Mouse (Mus musculus) cerebellum, adult 11 months (tissue): ENCODE data around the gene Eya2.

ENCODE experiments used
- DNase-seq: peaks from one replicate; pipeline ENCODE4 v3.0.0; 2022

Gene Eya2

GRCm38 (mm10) chr2:165653001-165653921, 58.4 kb downstream of the Eya2 start:
- DNase-seq = no peak

- no peak for DNase-seq
Observed at GRCm38 (mm10) chr2:165654151-165654550, 59.3 kb downstream of the Eya2 start.

- DNase-seq = no peak
Observed at GRCm38 (mm10) chr2:165654696-165655491, 60.1 kb downstream of the Eya2 start.

DNA sequence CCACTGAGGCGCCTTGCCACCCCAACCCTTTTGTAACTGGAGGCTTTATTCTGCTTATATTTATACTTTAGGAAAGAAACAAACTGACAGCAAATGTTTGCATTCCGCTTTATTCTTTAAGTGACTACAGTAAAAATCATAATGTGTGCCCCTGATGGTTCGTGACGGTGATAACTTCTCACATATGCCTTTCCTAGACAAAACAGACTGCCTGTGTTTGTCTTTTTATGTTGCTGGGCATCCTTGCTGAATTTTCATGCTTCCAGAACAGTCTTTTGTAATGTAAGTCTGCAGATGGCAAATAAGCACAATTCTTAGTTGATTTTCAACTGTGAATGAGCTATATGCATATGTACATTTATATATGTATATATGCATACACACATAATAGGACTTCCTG, 61.7 kb downstream of the Eya2 start:
- no peak for DNase-seq

DNA sequence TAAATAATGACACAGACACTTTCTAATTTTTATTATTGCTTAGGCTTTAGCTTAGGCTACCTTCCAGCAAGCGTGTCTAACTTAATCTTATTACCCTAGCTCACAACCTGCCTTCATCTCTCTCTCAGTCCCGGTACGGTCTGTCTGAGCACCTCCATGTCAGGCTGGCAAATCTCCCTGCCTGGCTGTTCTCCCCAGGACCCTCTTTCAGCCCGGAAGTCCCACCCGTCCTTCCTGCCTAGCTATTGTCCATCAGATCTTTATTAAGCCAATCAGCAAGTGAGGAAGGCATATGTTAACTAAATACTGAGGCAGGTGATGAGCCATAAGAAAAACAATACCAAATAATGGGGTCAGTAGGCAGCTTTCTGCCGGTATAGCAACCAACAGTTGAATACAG, 62.1 kb downstream of the Eya2 start:
- no peak for DNase-seq

DNA sequence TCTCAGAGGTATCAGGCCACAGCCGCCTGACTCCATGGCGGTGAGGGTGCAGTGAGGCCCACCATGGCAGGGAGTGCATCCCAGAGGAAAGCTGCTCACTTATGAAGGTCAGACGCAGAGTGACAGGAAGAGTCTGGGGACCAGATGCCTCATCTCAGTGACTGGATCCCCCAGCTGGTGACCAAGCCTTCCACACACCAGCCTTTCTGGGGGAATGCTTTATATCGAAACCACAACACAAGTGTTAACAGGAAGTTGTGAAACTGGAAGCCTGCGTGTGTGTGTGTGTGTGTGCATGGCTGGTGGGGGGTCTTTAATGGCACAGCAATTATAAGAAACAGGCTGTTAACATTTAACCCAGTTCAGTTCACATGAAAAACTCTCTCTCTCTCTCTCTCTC, 64.7 kb downstream of the Eya2 start:
- no peak for DNase-seq

- DNase-seq = no peak
Observed at GRCm38 (mm10) chr2:165663266-165663665, 68.4 kb downstream of the Eya2 start.

DNA sequence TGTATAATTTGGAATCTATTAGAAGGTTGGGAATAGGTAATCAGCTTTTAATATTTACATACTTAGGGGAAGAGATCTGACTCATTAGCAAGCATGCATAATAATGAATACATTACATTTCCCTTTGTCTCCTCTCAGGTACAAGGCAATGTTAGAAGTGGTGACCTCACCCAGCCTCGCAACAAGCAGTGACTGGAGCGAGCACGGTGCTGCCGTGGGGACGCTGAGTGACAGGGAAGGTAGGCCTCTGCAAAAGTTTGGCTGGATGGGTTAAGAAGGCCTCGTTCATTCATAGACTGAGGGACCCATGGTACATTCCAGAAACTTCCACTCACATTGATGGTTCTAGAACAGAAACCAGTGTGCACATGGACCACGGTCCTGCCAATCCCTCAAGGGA, 69.8 kb downstream of the Eya2 start:
- DNase-seq = no peak

DNA sequence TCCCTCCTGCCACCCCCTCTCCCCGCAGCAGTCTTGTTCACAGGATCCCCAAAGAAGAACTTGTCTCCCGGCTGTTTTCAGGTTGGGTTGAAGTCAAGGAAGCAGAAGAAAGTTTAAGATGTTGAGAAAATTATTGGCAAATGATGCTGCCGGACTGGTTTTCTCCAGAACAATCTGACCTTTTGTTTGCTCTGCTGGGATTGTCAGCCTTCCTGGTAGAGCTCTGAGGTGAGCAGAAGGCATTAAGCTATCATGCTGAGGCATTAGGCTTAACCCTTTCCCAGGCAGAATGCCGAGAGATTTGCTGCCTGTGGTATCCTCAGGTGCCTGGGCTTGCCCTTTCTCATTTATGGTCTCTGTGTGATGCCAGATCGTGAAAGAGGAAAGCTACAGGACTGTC, 70.3 kb downstream of the Eya2 start:
- no peak for DNase-seq

DNA sequence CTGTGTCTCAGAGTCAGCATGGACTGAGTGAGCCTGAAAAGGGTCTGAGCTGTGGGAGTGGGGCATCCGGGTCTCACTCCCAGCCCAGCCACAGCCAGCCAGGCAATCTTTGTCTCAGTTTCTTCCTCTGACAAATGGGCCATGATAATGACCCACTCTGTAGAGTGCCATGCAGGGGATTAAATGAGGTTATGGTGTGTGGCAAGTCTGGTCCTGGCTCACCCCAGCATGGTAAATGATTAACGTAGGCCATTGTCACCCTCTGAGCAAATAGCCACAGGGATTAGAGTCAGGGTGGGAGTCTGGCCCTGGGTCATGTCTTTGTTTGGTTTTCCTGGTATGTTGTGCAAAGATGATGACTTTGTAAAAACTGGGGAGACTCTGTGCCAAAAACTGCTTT, 72.3 kb downstream of the Eya2 start:
- DNase-seq = no peak

GRCm38 (mm10) chr2:165682719-165683118, 87.9 kb downstream of the Eya2 start:
- no peak for DNase-seq

DNA sequence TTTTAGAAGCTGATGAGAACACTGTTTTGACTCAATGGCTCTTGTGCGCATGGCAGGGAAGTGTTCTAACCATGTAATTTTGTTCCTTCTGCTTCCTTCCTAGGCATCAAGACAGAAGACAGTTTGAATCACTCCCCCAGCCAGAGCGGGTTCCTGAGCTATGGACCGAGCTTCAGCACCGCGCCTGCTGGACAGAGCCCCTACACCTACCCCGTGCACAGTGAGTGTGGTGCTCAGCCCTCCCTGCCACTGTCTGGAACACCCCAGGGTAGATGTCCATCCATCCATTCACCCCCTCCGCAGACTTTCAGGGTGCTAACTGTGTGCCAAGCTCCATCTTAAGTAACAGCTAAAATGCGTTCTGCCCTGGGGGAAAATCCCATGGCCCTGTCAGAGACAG, 92.7 kb downstream of the Eya2 start:
- no peak for DNase-seq

- DNase-seq = no peak
Observed at GRCm38 (mm10) chr2:165688896-165689295, 94.1 kb downstream of the Eya2 start.

- DNase-seq = no peak
Observed at GRCm38 (mm10) chr2:165691016-165691415, 96.2 kb downstream of the Eya2 start.

GRCm38 (mm10) chr2:165692944-165693660, 98.3 kb downstream of the Eya2 start:
- DNase-seq = peak; percentile 36

DNA sequence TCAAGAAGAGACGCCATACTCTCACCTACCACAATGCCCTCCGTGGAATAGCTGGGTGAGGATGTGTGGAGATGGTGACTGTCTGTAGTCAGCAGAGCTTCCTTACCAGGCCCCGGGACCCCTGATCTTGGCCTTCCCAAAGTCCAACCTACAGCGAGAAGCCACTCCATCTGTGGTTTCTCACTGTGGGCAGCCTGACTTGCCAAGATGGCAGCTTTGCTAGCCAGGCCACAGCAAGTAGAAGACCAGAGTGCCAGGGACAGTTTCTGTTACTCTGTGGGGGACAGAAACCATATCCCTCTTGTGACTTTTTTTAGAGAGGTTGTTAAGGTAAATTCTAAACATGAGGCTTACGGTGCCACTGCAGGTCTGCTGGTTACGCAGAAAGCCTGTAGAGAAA, 99.9 kb downstream of the Eya2 start:
- no peak for DNase-seq

GRCm38 (mm10) chr2:165700252-165700908, 105.5 kb downstream of the Eya2 start:
- DNase-seq = no peak

DNA sequence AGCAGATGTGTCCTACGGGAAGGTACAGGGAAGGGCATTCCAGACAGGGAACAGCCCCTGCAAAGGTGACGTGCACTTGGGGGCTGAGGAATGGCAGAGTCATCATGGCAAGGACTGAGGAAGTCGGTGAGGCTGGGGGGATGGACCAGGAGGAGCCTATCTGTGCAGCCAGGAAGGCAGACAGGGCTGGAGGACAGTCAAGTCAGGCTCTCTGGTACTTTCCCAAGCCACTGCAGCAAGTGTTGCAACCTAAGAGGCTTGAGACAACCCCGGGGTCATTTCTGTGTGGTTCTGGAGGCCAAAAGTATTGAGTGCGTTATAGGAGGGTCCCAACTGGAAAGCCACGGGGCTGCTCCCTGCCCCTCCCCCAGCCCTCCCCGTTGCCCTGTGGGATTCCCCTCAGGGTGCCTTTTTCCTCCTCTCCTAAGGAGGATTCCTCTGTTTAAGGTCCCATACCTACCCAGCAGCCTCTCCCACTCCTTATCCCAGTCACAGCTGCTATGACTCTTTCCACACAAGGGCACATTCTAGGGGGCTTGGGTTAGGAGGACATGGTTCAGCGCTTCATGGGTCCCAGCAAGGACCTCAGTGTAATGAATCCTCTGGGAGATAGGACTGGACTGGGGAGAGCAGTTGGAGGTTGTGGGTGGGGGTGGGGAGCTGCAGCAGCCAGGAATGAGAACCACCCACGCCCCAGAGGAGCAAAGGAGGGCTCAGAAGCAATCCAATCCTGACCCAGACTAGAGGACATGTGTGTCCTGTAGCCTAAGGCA, 108.4 kb downstream of the Eya2 start:
- no peak for DNase-seq

GRCm38 (mm10) chr2:165708266-165708665, 113.4 kb downstream of the Eya2 start:
- DNase-seq = no peak

DNA sequence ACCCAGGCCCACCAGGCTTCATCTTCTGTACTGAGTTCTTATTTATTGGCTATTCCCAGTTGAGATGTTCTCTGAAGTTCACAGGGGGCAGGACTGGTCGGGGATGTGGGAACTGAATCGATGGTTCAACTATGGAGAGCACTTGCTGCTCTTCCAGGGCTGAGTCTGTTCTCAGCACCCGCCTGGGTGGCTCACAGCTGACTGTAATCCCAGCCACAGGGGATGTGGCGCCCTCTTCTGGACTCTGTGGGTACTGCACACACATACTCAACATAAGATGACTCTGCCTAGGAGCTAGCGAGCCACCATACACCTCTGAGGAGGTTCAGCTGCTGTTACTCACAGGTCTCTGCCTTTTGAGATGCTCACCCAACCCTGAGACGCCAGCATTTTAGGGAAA, 121.9 kb downstream of the Eya2 start:
- DNase-seq = no peak

DNA sequence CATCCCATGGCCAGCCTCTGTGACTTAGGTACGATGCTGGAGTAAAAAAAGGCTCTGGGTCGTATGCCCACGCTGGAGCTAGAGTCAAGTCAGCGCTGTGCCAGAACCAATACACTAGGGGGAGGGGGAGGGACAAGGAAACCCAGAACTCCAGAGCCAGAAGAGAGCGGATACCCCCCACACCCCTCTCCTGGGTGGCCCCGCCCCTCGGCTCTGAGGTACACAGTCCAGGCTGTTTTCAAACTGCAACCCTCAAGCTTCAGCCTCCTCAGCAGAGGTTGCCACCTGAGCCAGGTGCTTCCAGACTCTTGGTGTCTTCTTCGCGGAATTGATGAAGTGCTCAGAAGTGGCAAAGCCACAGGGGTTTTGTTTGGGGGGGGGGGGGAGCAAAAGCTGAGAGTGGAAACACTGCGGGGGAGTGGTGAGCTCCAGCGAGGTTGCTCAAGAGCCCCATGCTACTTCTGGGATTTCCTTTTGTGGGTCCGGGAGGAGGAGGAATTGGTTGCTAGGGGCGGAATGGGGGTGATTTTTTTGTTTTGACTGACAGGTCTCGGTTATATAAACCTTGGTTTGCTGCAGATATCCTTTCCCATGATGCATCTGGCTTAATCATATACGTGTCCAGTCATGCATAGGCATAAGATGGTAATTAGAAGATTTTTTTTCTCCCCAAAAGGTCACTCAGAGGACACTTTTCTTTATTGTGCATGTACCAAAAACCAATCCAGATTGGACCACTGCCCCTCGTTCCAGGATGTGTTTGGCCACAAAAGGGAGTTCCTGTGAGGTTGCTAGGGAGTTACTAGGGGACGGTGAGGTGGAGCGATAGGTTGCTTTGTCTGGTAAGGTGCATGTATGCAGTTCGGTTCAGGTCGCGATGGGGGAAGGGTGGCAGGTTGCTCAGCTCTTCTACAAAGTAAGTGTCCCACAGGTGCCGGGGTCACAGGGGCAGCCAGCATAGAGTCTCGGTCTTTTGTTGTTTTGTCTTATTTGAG, 122.6 kb downstream of the Eya2 start:
- DNase-seq = no peak
